Mouse (Mus musculus) neural tube, embryonic 14.5 days (tissue): ENCODE data around the gene Clec1b. TPM values are rescaled to one million over a fixed set of nuclear protein-coding genes. Genes with fewer than 3 reads are reported as not detected.

Source experiments
- ATAC-seq: fragments of 200-750 bp; cut with Nextera tagmentation; 2 replicates; pipeline ENCODE4 v1.8.0; 2017; ENCODE audit warnings: low read depth, mild to moderate bottlenecking, moderate TSS enrichment, moderate library complexity
- H3K27ac ChIP-seq: fragments of 300-500 bp; sonication (generic); 2 replicates; pipeline ENCODE4 v1.5.1; 2014; ENCODE audit warnings: low read depth, mild to moderate bottlenecking, control low read depth, low read length, moderate library complexity, mixed read lengths
- H3K27me3 ChIP-seq: fragments of 300-500 bp; sonication (generic); 2 replicates; pipeline ENCODE4 v1.6.1; 2014; ENCODE audit warnings: low read length; ENCODE audit not compliant: control insufficient read depth, insufficient read depth
- H3K36me3 ChIP-seq: fragments of 300-500 bp; sonication (generic); 2 replicates; pipeline ENCODE4 v1.6.1; 2014; ENCODE audit warnings: low read length, mixed read lengths; ENCODE audit not compliant: control insufficient read depth, insufficient read depth
- H3K4me1 ChIP-seq: fragments of 300-500 bp; sonication (generic); 2 replicates; pipeline ENCODE4 v1.6.1; 2014; ENCODE audit warnings: low read length; ENCODE audit not compliant: control insufficient read depth, insufficient read depth
- H3K4me2 ChIP-seq: fragments of 300-500 bp; sonication (generic); 2 replicates; pipeline ENCODE4 v1.6.1; 2014; ENCODE audit warnings: mild to moderate bottlenecking, low read depth, low read length, control low read depth
- H3K4me3 ChIP-seq: fragments of 300-500 bp; sonication (generic); 2 replicates; pipeline ENCODE4 v1.5.1; 2014; ENCODE audit warnings: low read depth, low read length, control low read depth, mixed read lengths
- H3K9ac ChIP-seq: fragments of 300-500 bp; sonication (generic); replicated peaks from 2 replicates; pipeline ENCODE4 v1.6.1; 2014; ENCODE audit warnings: low read depth, mild to moderate bottlenecking, control low read depth, low read length, mixed read lengths
- H3K9me3 ChIP-seq: fragments of 300-500 bp; sonication (generic); 2 replicates; pipeline ENCODE4 v1.6.1; 2016; ENCODE audit warnings: low read length; ENCODE audit not compliant: control insufficient read depth
- WGBS: fragments of 180-500 bp; shearing (Covaris S2); extraction: QIAGEN DNeasy Blood & Tissue Kit; methylation state at CpG from one replicate; pipeline ENCODE4 v1.1.7; 2014; 5-methylcytosine and 5-hydroxymethylcytosine counted together
- polyA plus RNA-seq: library from polyadenylated mRNA; unstranded; fragments of >200 nt; fragmentation: Nextera tagmentation; extraction: Ambion mirVana; gene quantifications from 2 replicates; pipeline ENCODE4 v1.2.1, GENCODE M21; 2014

Gene Clec1b
- polyA plus RNA-seq, 1 experiment from 2014 or later, result 0.88 TPM

GRCm38 (mm10) chr6:129425217-129425616, 28.1 kb downstream of the Clec1b start:
- no peak for ATAC-seq
- Histone ChIP-seq H3K4me1 (no peaks in the 10 kb centered on the region), H3K4me2 (no peak overlapping the region), H3K27me3 (no peaks in the 10 kb centered on the region), H3K9ac (no peak overlapping the region), H3K9me3 (no peaks in the 10 kb centered on the region), H3K36me3 (no peaks in the 10 kb centered on the region), H3K4me3 (no peak overlapping the region), H3K27ac (no peak overlapping the region)
- WGBS, result 71% methylated on average over 5 of the region's 5 CpGs

- H3K9ac ChIP-seq, result no peak overlapping the region
- ATAC-seq, result no peak
- H3K27me3 ChIP-seq, result no peaks in the 10 kb centered on the region
- H3K9me3 ChIP-seq, result no peaks in the 10 kb centered on the region
- no peak overlapping the region for H3K27ac ChIP-seq
- whole genome bisulfite sequencing, result 30% methylated on average over 5 of the region's 5 CpGs
- no peak overlapping the region for H3K4me2 ChIP-seq
- no peak overlapping the region for H3K4me3 ChIP-seq
- H3K36me3 ChIP-seq, result no peaks in the 10 kb centered on the region
- no peaks in the 10 kb centered on the region for H3K4me1 ChIP-seq
Measured at GRCm38 (mm10) chr6:129425812-129426211, 28.7 kb downstream of the Clec1b start.

GRCm38 (mm10) chr6:129427281-129427680, 30.2 kb downstream of the Clec1b start:
- H3K27ac ChIP-seq, result no peak overlapping the region
- no peak overlapping the region for H3K9ac ChIP-seq
- H3K4me1 ChIP-seq, result no peaks in the 10 kb centered on the region
- H3K36me3 ChIP-seq, result no peaks in the 10 kb centered on the region
- no peaks in the 10 kb centered on the region for H3K9me3 ChIP-seq
- H3K27me3 ChIP-seq, result no peaks in the 10 kb centered on the region
- 85% methylated on average over 4 of the region's 4 CpGs for WGBS
- H3K4me3 ChIP-seq, result no peak overlapping the region
- H3K4me2 ChIP-seq, result no peak overlapping the region
- ATAC-seq, result no peak

- Histone ChIP-seq H3K4me1 (no peaks in the 10 kb centered on the region), H3K36me3 (no peaks in the 10 kb centered on the region), H3K27ac (no peak overlapping the region), H3K9ac (no peak overlapping the region), H3K27me3 (no peaks in the 10 kb centered on the region), H3K4me2 (no peak overlapping the region), H3K9me3 (no peaks in the 10 kb centered on the region), H3K4me3 (no peak overlapping the region)
- no peak for ATAC-seq
- WGBS, result 65% methylated on average over 5 of the region's 5 CpGs
Measured at GRCm38 (mm10) chr6:129434239-129434638, 37.1 kb downstream of the Clec1b start.

GRCm38 (mm10) chr6:129436025-129436424, 38.9 kb downstream of the Clec1b start:
- H3K4me1 ChIP-seq, result no peaks in the 10 kb centered on the region
- no peak for ATAC-seq

DNA sequence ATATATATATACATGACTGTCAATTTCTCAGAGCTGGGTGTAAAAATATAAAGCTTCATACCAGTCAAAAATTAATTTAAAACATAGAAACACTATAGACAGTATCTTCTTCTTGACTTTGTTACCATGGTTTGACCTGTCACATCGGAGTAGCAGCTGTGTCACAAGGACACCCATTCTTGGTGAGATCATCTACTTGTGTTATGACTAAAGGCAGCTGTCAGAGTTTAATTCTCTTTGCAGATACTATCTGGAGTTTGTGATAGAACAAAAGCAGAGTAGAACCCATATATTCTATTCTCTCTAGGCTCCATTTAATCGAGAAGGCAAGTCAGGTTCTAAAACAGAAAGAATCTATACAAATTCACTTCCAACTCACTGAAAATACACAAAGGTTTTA, 40.9 kb downstream of the Clec1b start:
- H3K27ac ChIP-seq, result no peak overlapping the region
- 86% methylated on average over 2 of the region's 2 CpGs for WGBS
- no peak overlapping the region for H3K9ac ChIP-seq
- H3K4me2 ChIP-seq, result no peak overlapping the region
- H3K4me1 ChIP-seq, result no peaks in the 10 kb centered on the region
- no peaks in the 10 kb centered on the region for H3K9me3 ChIP-seq
- H3K36me3 ChIP-seq, result no peaks in the 10 kb centered on the region
- H3K4me3 ChIP-seq, result no peak overlapping the region
- no peaks in the 10 kb centered on the region for H3K27me3 ChIP-seq
- no peak for ATAC-seq

More at GRCm38 (mm10) chr6:129436025-129436424, 38.9 kb downstream of the Clec1b start:
- Histone ChIP-seq H3K4me2 (no peak overlapping the region), H3K9me3 (no peaks in the 10 kb centered on the region), H3K27me3 (no peaks in the 10 kb centered on the region), H3K9ac (no peak overlapping the region), H3K36me3 (no peaks in the 10 kb centered on the region), H3K4me3 (no peak overlapping the region), H3K27ac (no peak overlapping the region)
- 86% methylated on average over 3 of the region's 3 CpGs for WGBS

DNA sequence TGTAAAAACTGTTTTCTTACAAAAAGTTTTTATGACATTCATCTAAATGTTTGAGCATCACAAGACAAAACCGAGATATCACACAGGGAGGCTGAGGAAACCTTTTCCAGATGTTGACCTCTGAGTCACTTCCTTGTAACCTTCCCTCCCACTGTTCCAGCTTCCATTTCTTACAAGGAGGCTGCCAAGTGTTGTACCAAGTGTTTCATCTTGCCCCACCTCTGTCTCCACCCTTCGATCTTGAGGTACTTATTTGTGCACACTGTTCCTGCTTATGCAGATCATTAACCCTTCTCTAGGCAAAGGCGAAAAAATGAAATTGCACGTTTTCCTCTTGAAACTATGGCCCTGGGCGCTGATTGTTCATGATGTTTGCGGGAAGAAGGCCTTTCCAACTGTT, 52.6 kb downstream of the Clec1b start:
- no peak for ATAC-seq
- Histone ChIP-seq H3K4me3 (no peak overlapping the region), H3K9me3 (no peaks in the 10 kb centered on the region), H3K27ac (no peak overlapping the region), H3K36me3 (no peaks in the 10 kb centered on the region), H3K4me1 (no peaks in the 10 kb centered on the region), H3K9ac (no peak overlapping the region), H3K27me3 (no peaks in the 10 kb centered on the region), H3K4me2 (no peak overlapping the region)
- WGBS, result 82% methylated on average over 6 of the region's 6 CpGs

DNA sequence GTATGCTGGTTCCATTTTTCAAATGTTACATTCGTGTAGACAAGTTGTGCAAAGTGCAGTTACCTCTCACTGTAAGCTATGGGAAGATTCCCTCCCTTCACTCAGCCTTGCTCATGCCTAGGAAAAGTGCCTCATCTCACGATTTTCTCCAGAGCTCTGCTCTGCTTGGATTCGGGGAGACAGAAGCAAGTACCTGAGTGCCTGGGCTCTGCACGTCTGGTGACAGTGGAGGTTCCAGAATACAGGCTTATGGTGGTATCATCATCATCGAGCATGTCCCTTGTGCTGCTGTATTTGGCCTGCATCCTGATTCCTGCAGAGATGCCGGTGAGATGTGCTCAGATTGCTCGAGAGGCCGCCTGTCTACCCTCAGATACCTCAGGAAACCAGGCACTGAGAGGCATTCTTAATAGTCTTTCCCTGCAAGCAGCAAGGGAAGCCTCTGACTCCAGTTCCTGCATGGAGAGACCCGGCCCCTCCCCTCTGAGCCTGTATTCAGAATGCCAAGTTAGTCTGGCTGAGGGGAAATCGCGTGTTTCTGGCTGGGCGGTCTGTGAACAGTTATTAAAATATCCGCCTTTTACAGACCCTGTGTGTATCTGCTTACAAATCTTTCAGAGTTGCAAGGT, 54.4 kb downstream of the Clec1b start, which contains the start of gene Clec1a:
TSS of gene Clec1a (minus strand) at position 590 of the 629 bp plus-strand sequence.
- Histone ChIP-seq H3K4me3 (no peak within 1 kb of the TSS), H3K9ac (no peak within 1 kb of the TSS), H3K9me3 (no peaks in the 10 kb centered on the region), H3K27ac (no peak within 1 kb of the TSS), H3K4me2 (no peak within 1 kb of the TSS), H3K27me3 (no peaks in the 10 kb centered on the region), H3K4me1 (no peaks in the 10 kb centered on the region), H3K36me3 (no peaks in the 10 kb centered on the region)
- ATAC-seq, result peak; percentile 38; the same call in 1 of the 2 replicates
- WGBS, result 58% methylated on average over 13 of the region's 13 CpGs
